Mouse (Mus musculus) lung, postnatal 14 days (tissue): Measurements from ENCODE around the gene 4931429L15Rik.
"Not testable (repeated sequence)": the region's sequence is repeated elsewhere in the genome, so short reads cannot be mapped to it uniquely, and the experiment has no call there.

Source experiments
- DNase-seq: peaks from one replicate; pipeline ENCODE4 v3.0.0; 2021

The 4931429L15Rik gene

DNA sequence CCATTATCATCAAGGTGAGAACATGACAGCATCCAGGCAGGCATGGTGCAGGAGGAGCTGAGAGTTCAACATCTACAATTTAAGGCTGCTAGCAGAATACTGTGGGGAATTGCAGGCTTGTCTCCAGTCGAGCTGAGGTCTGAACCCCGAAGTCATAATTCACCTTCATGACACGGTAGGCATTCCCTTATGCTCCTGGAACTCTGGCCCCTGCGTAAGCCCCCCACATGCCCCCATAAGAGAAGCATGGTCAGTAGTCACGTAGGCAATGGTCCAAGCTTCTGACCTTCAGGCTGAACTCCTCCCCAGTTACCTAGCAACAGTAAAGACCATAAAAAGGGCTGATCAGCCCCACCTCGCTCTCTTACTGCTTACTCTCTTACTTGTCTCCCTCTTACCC lies at the start of gene 4931429L15Rik:
TSS of gene 4931429L15Rik (minus strand) at position 101 of the 400 bp plus-strand sequence.
- DNase-seq: not testable (repeated sequence)

DNA sequence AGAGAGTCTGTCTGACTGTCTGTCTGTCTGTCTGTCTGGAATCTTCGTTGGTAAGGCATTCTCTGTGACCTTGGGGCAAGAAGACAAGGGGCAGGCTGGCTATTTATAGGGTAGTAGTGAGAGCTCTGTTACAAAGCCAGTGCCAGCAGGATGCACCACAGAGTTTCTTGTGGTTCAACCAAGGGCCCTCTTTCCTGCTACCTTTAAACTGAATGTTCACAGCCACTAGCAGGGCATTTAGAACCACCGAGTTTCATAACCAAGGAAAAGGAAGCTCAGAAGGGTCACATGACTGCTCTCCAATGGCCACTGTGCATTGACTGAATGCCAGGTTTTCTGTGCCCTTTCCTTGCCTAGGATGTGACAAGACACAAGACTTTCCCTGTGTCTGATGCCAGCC lies 42.7 kb upstream of the 4931429L15Rik start:
- no peak for DNase-seq

DNA sequence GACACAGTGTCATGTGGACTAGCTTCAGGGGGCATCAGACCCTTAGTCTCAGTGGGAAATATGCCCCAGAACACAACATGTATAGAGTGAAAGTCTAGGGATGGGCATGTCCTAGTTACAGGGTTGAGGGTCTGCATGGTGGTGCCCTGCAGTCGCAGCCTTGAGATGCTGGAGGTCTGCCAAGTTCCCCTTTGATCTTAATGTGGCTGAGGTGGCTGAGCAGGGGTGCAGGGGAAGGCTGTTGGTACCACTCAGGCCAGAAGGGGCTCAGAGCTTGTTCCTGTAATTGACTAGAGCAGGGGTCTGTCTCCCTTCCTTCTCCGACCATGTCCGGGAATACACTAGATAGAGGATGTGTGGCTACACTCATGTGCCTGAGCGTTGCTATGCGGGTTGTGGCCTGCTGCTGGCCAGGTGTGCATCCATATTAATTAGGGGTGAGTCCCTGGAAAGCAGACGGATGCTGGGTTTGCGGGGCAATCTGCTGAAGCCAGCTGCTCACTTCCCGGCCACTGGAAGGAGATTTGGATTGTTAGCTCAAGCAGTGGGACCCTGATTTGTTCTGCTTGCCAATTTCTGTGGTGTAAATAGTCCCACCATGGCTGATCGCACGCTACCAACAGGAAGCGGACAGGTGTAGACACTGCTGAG lies 41.8 kb upstream of the 4931429L15Rik start:
- DNase-seq: no peak

DNA sequence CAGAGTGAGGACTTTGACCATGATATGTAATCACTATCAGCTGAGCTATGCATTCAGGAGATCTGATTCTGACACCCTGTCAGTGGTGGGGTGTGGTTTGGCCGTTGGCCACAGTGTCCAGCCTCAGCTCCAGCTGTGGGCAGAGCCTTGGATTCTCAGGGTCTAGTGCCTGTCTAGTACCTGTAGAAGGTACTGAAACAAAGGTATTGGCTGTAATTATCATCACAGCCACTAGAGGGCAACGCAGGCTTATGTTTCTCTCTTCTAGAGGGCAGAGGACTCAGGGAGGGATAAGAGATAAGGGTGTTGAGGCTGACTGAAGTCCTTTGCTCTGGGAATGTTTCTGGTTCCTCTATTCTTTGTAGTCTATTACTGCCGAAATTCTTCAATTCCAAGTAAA lies 34.2 kb upstream of the 4931429L15Rik start:
- DNase-seq: peak; percentile 63

DNA sequence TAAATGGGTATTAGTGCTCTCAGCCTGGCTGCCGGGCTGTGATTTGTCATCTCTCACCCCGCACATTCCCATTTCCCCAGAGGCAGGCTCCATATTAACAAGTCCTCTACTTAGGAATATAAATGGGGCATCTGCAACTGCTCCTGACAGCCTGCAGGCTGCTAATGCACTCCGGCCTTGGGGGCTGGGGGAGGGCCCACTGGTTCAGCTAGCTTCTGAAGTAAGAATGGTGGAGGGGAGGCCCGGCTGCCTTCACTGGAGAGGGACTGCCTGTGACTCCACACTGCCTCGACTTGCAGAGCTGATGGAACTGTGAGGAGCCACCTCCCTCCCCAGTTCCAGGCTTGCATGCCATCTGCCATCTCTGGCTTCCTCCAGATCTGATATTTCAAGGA lies 33.5 kb upstream of the 4931429L15Rik start:
- peak; percentile 5 for DNase-seq

DNA sequence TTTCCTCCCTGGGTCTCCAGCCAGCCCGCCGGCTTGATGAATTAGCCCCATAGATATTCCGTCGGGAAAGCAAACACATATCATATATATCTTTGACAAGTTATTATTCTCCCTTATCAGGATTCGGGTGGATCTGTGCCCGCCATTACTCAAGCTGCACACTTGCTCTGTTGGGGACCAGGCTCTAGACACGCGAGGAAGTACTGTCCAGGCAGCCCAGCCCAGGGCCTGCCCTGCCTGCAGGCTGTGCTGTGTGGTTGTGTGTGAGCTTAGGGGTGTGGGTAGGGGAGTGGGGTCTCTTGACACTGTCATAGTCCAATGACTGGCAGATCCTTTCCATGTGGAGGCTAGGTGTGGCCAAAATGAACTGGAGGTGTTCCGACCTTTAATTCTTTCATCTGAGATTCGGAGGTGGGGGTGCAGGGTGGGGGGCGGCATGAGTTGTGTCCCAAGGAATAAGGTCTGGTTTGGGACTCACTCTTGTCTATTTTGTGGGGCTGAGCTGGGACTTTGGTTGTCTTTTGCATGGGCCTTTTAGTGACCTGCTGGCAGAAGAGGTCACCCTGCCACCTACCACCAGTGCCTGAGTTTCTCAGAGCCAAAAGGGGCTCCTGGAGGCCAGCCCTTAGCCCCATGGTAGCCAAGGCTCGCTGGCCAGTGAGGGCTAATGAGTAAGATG lies 33.0 kb upstream of the 4931429L15Rik start:
- no peak for DNase-seq

DNA sequence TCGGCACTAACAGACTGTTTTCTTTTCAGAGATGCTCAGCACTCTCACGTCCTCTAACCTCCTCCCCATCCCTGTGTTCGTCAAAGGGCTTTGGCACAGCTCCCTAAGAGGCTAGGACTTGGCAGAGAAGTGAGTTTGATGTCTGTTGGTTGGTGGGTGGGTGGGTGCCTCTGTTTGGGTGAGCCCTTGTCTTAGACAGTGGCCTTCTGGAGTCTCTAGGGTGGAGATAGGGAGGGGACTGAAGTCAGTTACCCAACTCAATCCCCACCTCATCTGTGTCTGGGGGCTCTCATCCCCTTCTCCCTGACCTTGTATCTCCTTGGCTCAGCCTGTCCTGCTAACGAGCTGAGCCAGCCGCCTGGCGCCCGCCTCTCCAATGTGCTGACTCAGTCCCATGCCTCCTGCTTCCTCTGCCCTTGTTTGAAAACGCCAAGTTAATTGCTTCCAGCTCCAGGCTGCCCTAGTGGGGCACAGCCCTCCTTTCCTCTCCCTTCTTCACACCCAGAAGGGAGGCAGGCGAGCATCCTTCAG lies 30.7 kb upstream of the 4931429L15Rik start:
- peak; percentile 11 for DNase-seq

DNA sequence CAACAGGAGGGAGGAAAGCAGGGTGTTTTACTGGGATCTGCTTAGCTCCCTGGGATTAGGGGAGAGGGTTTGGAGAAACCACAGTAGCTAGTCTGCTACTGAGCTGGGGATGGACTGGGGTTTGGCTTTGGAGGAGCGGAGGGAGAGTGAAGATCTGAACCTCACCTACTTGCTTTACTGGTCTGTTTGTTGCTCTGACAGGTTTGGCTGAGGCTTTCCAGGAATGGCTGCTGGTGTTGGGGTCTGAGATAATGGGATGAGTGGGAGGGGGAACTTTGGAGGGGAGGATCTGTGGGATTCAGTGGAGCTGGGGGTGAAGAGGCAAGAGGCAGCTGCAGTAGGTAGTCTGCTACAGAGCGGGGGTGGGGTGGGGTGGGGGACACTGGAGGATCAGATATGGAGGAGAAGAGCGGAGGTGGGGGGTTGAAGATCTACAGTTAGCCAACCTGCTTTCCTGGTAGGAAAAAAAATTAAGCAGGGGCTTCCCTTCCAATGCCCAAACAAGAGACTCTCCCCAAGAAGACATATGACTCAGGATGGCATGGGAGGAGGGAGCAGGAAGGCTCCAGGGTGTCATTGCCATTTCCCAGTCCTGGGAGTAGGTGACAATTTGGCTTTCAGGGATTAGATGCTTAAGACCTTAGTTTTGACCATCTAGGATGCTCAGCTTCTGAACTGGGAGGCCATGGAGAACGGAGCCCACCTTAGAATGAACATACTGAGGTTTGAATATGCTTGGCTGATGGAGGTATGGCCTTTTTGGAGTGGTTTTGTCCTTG lies 26.3 kb upstream of the 4931429L15Rik start:
- DNase-seq: no peak

DNA sequence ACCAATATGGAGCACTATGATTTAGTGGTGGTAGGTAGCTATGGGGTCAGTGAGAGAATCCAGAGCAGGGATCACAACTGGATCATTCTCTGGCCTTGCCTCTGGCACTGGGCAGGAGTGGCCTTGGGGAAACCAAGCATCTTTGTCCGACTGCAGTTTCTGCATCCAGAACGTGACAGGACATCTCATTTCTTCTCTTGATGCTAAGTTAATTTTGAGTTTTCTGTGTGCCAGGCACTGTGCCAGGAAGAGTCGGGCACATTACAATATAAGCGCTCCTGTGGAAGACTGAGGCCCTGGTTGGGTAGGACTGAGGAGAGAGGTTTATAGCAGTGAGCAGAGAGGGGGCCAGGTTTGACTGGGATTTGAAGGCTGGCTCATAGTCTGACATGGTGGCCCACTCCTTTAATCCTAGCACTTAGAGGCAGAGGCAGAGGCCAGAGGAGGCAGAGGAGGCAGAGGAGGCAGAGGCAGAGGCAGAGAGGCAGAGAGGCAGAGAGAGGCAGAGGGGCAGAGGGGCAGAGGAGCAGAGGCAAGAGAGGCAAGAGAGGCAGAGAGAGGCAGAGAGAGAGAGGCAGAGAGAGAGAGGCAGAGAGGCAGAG lies 19.4 kb upstream of the 4931429L15Rik start:
- no peak for DNase-seq

DNA sequence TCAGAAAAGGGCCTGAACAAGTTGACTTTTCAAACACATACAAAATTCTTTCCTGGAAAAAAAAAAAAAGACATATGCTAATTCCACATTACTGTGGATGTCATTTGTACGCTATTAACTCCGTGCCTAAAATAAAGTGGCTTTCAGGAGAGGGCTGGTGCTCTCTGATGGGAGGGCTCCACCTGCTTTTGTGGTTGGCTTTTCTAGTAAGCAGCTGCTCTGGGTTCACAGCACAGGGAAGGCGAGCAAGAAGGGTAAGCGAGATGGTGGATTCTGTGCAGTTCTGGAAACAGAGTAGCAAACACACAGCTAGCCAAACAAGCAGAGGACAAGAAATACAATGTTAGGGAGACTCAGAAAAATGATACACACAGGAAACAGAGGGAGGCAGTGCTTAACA lies 18.6 kb upstream of the 4931429L15Rik start:
- no peak for DNase-seq

DNA sequence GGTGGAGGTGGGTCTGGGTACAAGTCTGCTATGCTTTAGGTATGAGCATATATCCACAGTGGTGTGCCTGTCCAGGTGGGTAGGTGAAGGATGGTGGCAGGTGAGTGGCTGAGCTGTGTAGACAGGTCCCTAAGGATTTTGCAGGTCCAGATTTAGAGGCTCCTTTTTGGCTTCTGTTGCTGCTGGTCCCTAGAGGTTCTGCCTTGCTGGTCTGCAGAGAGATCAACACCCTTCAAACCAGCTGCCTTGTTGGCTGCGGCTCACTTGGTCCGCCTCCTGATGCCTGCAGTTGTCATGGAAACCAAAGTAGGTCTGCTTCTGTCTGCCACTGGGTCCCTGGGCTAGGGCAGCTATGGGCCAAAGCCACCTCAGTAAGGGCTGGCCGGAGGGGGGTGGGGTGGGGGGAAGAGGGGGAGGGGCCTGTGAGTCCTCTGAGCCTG lies 18.1 kb upstream of the 4931429L15Rik start:
- DNase-seq: no peak

DNA sequence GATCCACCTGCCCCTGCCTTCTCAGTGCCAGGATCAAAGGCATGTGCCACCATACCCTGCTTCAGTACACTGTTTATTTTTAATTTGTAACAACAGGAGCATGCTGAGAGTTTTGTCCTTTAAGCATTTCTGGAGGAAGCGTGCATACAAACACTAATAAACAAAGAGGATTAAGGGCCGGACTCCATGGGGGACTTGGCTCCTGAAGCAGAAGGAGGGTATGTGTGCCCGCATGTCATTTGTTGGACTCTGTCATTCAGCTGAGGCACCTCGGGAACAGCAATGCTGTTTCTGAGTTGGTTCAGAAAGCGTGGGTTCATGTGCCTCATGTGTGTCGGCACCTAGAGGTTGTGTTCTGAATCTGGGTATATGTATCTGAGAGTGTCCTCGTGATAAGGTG lies 17.5 kb upstream of the 4931429L15Rik start:
- DNase-seq: no peak

DNA sequence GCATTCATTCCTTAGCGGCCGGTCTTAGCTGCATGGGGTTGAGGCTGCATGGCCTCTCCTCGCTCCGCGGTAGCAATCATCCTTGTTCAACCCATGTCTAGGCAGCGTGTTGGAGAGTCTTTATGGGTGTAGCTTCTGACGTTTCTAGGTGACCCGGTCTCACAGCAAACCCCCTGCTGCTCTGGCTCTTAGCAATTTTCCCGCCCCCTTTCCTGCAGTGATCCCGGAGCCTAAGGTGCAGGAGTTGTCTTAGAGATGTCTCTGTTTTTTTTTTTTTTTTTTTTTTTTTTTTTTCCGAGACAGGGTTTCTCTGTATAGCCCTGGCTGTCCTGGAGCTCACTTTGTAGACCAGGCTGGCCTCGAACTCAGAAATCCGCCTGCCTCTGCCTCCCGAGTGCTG lies 16.5 kb upstream of the 4931429L15Rik start:
- not testable (repeated sequence) for DNase-seq

DNA sequence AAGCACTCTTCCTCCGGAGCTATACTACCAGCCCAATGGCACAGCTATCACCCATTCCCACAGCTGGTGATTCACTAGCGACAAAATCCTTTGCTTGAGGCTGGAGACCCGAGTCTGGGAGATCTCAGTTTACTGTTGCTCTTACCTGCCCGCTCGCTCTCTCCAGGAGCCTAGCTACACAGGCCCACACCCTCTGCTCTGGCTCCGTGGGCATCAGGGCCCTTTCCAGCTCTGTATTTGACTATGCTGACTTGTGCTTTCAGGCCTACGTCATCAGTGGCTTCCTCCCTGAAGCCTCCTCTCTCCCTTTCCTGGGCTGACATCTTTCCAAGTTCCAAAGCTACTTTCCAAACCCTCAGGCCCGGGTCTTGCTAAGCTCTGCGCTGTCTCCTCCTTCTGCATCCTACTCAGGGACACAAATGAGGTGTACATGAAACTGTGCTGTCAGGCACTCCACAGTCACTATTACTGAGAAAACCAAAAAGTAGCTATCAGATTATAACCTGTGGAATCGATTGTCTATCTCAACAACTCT lies 15.7 kb upstream of the 4931429L15Rik start:
- DNase-seq: no peak

DNA sequence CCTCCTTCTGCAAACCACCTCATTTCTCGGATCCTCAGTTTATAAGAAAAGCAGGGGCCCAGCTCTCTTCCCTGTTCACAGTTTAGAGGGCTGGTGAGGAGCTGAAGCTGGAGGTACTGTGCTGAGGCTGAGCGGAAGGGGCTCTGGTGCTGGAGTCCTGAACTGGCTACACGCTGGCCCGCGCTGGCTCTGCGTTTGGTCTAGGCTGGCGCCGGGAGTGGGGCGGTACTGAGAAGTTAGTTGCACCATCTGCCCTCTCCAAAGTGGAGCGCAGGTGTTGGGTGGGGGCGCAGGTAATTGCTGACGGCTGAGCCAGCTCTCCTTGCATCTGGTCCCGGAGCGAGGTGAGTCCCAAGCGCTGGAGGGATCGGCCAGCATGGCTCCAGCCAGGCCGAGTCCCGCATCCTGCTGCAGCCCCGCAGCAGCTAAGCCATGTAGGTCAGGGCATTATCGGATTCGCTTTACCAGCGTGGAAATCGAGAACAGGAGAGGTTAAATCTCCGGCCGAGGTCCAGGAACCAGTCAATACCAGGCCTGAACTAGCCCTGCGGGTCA lies 14.8 kb upstream of the 4931429L15Rik start:
- no peak for DNase-seq

DNA sequence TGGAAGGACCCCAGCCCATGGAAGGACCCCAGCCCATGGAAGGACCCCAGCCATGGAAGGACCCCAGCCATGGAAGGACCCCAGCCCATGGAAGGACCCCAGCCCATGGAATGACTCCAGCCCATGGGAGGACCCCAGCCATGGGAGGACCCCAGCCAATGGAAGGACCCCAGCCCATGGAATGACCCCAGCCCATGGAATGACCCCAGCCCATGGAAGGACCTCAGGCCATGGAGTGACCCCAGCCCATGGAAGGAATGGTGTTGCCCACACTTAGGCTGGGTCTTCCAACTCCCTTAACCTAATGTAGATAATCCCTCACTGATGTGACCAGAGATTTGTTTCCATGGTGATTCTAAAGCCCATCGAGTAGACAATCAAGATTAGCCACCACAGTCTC lies 11.5 kb upstream of the 4931429L15Rik start:
- DNase-seq: no peak

DNA sequence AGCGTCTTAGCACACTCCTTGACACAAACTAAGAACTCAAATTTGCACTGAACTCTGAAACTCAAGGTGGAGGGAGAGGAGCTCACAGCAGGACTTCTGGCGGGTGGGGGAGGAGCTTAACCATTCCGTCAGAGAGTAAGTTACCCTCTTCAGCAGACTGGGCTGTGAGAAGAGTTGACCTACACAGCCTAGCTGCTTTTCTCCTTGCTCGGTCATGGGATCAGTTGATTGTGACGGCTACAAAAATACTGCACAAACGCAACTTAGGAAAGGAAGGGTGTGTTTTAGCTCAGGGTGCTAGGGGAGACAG lies 10.8 kb upstream of the 4931429L15Rik start:
- DNase-seq: no peak

DNA sequence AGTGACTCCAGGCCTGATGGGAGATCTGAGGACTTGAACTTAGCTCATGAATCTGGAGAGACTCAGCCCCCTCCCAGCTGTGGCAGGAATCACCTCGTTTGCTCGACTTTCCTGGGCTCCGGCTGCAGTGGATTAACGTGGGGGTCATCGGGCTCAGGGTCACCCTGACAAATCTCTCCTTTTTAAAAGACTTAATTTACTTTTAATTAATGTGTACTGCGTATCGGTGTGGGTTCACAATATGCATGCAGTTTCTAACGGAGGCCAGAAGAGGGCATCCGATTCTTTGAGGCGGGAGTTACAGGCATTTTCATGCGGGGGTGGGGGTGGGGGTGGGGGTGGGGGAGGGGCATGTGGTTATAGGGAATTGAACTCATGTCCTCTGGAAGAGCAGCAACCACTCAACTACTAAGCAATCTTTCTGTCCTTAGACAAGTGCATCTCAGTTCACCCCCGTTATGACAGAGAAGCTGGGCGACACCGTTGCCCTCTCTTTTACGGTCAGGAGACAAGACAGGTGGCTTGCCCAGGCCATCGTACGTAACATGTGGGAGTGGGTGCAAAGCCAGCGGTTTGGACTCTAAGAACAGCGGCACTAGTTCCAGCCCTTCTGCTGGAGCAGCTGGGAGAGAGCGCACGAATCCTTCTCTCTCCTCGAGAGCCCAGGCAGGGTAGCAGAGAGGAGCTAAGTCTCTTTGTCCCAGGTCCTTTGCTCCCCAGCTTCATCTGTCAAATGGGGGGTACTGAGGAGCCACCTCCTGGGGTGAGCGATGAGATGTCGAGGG lies 10.2 kb upstream of the 4931429L15Rik start:
- DNase-seq: no peak

DNA sequence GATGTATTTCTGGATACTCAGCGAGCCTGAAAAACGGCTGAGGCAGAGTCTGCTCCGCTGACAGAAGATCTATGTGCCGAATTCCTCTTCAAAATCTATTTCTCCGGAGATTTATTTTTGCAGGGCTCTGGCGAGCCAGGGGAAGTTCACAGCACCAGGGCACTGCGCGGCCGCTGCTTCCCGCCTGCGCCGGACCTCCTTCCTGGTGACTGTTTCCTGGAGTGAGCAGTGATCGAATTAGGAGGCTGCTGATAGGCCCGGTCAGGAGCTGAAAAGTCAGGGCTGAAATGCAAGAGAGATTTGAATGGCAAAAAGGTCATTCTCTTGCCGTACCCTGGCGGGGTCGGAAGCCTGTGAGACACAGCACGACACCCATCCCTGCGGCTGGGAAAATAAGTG lies 9.5 kb upstream of the 4931429L15Rik start:
- no peak for DNase-seq

DNA sequence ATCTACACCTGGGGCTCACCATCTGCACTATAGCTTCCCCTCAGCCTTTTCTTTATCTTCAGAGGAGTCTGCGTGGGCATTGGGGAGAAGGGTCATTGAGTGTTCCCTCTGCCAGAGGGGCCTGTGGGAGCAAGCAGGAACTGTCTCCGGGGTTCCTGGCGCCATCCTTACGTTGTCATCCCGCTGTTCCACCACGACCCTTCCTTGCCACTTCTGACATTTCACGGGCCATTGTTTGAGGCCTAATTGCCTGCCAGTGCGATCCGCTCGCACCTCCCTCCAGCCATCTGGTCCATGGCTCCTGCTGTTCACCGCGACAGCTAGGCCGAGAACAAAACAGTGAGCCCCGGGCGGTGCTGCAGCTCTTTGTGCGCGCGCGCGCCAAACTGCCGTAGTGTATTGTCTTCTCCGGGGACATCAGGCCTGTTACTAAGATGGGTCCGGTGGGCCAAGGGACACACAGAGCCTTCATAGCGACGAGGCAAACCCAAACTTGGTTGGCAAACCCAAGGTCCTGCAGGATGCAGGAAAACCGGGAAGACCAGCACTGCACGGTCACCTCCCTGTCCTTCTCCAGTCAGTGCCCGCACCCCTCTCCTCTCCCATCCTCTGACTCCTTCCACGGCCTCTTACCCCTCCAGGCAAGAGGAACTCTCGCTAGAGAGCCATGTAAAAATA lies 8.9 kb upstream of the 4931429L15Rik start:
- no peak for DNase-seq
